Mouse (Mus musculus) liver, embryonic 11.5 days (tissue): ENCODE data around the gene Ckap5. TPM values are rescaled to one million over a fixed set of nuclear protein-coding genes. Genes with fewer than 3 reads are reported as not detected.
A peak's percentile ranks its signal among the peaks of the same experiment; 100 is the strongest.

ENCODE experiments used
- ATAC-seq: fragments of 200-750 bp; cut with Nextera tagmentation; replicated peaks from 2 replicates; pipeline ENCODE4 v1.8.0; 2017; ENCODE audit warnings: moderate number of reproducible peaks, mild to moderate bottlenecking, moderate TSS enrichment, moderate library complexity; ENCODE audit not compliant: low FRiP score
- DNase-seq: peaks from one replicate; pipeline ENCODE4 v3.0.0-alpha.2; 2017; ENCODE audit warnings: low spot score
- H3K27ac ChIP-seq: fragments of 300-500 bp; sonication (generic); 2 replicates; pipeline ENCODE4 v1.5.1; 2014; ENCODE audit warnings: mild to moderate bottlenecking, low read depth, low read length, control low read depth
- H3K27me3 ChIP-seq: fragments of 300-500 bp; sonication (generic); replicated peaks from 2 replicates; pipeline ENCODE4 v1.6.1; 2014; ENCODE audit warnings: low read length, mixed read lengths; ENCODE audit not compliant: control insufficient read depth, insufficient read depth
- H3K36me3 ChIP-seq: fragments of 300-500 bp; sonication (generic); 2 replicates; pipeline ENCODE4 v1.6.1; 2014; ENCODE audit warnings: mild to moderate bottlenecking, low read length, moderate library complexity, mixed read lengths; ENCODE audit not compliant: control insufficient read depth, insufficient read depth
- H3K4me1 ChIP-seq: fragments of 300-500 bp; sonication (generic); replicated peaks from 2 replicates; pipeline ENCODE4 v1.6.1; 2014; ENCODE audit warnings: low read length, mixed read lengths; ENCODE audit not compliant: control insufficient read depth, insufficient read depth
- H3K4me2 ChIP-seq: fragments of 300-500 bp; sonication (generic); 2 replicates; pipeline ENCODE4 v1.6.1; 2014; ENCODE audit warnings: mild to moderate bottlenecking, control low read depth, moderate library complexity
- H3K4me3 ChIP-seq: fragments of 300-500 bp; sonication (generic); 2 replicates; pipeline ENCODE4 v1.5.1; 2014; ENCODE audit warnings: low read depth, low read length, control low read depth
- H3K9ac ChIP-seq: fragments of 300-500 bp; sonication (generic); 2 replicates; pipeline ENCODE4 v1.6.1; 2014; ENCODE audit warnings: low read depth, low read length, control low read depth
- H3K9me3 ChIP-seq: fragments of 300-500 bp; sonication (generic); 2 replicates; pipeline ENCODE4 v1.6.1; 2016; ENCODE audit warnings: low read length, inconsistent platforms, mixed read lengths; ENCODE audit not compliant: control insufficient read depth
- WGBS: fragments of 180-500 bp; shearing (Covaris S2); extraction: QIAGEN DNeasy Blood & Tissue Kit; methylation state at CpG from one replicate; pipeline ENCODE4 v1.1.7; 2014; 5-methylcytosine and 5-hydroxymethylcytosine counted together
- polyA plus RNA-seq: library from polyadenylated mRNA; unstranded; fragments of >200 nt; fragmentation: Nextera tagmentation; extraction: Ambion mirVana; gene quantifications from 2 replicates; pipeline ENCODE4 v1.2.1, GENCODE M21; 2014

The Ckap5 gene
- polyA plus RNA-seq, 1 experiment from 2014 or later, result 49.4 TPM

DNA sequence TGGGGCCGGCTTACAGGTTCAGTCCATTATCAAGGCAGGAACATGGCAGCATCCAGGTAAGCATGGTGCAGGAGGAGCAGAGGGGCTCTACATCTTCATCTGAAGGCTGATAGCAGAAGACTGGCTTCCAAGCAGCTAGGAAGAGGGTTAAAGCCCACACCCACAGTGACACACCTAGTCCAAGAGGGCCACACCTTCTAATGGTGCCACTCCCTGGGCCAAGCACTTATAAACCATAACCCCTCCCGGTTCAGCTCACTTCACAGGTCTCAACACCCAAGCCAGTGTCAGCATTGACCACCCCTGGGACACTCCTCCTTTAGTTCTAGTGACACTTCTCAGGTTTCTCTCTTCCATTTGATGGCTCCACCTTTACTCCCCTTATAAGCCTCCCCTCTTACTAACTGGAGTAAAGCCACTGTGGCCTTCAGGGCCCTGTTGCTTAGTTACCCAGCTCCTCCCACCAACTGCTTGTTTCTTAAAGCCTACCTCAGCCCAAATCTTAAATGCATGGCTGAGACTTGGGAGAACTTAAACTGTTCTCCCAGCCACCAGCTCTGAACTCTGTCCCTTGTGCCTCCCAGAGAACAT, 116.4 kb downstream of the Ckap5 start:
- no peak overlapping the region for H3K4me3 ChIP-seq
- H3K4me1 ChIP-seq, result peaks cover 14% of the 10 kb centered on the region
- peaks cover 38% of the 10 kb centered on the region for H3K36me3 ChIP-seq
- WGBS, result 72% methylated on average over 2 of the region's 2 CpGs
- no peaks in the 10 kb centered on the region for H3K9me3 ChIP-seq
- H3K27ac ChIP-seq, result peak overlapping the region; percentile 63; the same call in 1 of the 2 replicates
- ATAC-seq (peak; percentile 68), DNase-seq (no peak)
- H3K27me3 ChIP-seq, result no peaks in the 10 kb centered on the region
- no peak overlapping the region for H3K9ac ChIP-seq
- H3K4me2 ChIP-seq, result no peak overlapping the region

DNA sequence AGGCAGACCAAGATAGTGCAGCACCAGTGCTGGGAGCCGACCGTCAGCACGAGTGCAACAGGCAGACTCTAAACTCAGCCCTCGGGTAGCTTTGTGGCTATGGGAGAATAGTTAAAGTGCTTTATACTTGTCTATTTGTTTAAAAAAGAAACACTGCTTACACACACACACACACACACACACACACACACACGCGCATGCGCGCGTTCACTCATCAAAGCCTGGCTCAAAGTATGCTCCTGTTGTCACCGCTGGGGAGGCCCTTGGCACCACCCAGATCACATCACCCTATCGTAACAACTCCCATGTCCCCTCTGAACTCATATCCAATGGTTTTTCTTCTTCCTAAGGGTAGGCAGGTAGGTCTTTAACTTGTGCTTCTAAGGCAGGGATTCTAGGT, 117.5 kb downstream of the Ckap5 start:
- H3K36me3 ChIP-seq, result peaks cover 38% of the 10 kb centered on the region
- H3K4me2 ChIP-seq, result no peak overlapping the region
- no peak overlapping the region for H3K9ac ChIP-seq
- no peak overlapping the region for H3K4me3 ChIP-seq
- DNase-seq (no peak), ATAC-seq (no peak)
- no peaks in the 10 kb centered on the region for H3K9me3 ChIP-seq
- H3K27me3 ChIP-seq, result no peaks in the 10 kb centered on the region
- peaks cover 18% of the 10 kb centered on the region for H3K4me1 ChIP-seq
- H3K27ac ChIP-seq, result no peak overlapping the region
- 93% methylated on average over 11 of the region's 11 CpGs for WGBS

DNA sequence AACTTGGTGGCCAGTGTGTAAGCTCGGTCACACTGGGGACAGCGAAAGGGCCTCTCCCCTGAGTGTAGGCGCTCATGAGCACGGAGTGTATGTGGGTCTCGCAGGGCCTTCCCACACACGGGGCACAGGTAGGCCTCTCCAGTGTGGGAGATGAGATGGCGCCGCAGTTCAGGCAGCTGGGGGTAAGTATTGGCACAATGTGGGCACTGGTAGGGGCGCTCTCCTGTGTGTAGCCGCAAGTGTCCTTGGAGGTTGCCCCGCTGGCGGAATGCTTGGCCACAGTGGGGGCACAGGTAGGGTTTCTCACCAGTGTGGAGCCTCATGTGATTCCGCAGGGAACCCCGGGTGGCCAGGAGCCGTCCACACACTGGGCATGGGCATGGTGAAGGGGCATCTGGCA, 118.8 kb downstream of the Ckap5 start:
- peaks cover 38% of the 10 kb centered on the region for H3K36me3 ChIP-seq
- no peaks in the 10 kb centered on the region for H3K9me3 ChIP-seq
- WGBS, result 95% methylated on average over 15 of the region's 15 CpGs
- no peaks in the 10 kb centered on the region for H3K27me3 ChIP-seq
- no peak overlapping the region for H3K27ac ChIP-seq
- no peak overlapping the region for H3K4me3 ChIP-seq
- no peak overlapping the region for H3K9ac ChIP-seq
- DNase-seq (no peak), ATAC-seq (no peak)
- H3K4me2 ChIP-seq, result no peak overlapping the region
- H3K4me1 ChIP-seq, result peaks cover 14% of the 10 kb centered on the region

DNA sequence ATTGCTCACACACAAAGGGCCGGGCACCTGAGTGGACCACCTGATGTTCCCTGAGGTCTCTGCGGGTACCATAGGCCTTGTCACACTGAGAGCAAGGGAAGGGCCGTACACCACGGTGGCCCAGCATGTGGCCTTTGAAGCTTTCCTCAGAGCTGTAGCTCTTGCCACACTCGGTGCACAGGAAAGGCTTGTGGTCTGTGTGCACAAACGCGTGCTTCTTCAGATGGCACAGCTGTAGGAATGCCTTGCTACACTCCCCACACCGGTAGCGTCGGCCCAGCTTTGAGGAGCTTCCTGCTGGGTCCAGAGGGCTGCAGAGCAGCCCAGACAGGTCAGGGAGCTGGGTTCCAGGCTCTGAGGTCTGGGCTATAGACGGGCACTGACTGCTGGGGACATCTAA, 119.2 kb downstream of the Ckap5 start:
- H3K27me3 ChIP-seq, result no peaks in the 10 kb centered on the region
- ATAC-seq, result no peak
- H3K36me3 ChIP-seq, result peaks cover 38% of the 10 kb centered on the region
- H3K9ac ChIP-seq, result no peak overlapping the region
- WGBS, result 91% methylated on average over 11 of the region's 11 CpGs
- H3K27ac ChIP-seq, result no peak overlapping the region
- H3K4me2 ChIP-seq, result no peak overlapping the region
- no peak for DNase-seq
- no peaks in the 10 kb centered on the region for H3K9me3 ChIP-seq
- peaks cover 14% of the 10 kb centered on the region for H3K4me1 ChIP-seq
- H3K4me3 ChIP-seq, result no peak overlapping the region

DNA sequence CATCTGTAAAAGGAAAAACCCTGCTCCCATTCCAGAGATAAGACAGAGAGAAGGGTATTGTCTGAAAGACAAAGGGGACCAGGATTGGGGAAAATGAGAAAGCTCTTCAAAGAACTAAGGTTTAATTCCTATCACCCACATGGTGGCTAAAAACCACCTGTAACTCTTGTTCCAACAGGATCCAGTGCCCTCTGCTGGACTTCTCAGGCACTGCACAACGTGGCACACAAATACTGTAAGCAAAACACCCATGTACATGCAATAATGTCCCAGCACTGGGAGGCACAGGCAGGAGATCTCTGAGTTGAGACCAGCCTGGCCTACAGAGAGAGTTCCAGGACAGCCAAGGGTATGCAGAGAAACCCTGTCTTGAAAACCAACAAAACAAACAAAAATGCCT, 120.2 kb downstream of the Ckap5 start:
- ATAC-seq, result no peak

DNA sequence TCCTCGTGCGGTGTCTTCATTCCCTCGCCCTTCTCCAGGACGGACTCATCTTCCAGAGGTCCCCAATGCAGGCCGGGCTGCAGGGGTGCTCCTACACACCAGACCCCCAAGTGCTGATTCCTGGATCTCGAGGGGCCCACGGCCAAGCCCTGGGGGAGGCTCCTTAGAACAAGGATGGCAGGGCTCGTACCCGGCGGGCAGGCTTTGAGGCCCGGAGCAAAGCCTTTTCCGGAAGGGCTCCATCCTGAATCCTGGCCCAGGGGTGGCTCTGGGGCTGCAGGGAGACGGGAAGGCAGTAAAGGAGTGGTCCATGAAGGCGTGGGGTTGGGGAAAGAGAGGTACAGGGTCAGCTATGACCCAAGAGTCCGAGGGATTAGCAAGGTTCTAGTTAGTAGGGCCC, 122.6 kb downstream of the Ckap5 start:
- peaks cover 14% of the 10 kb centered on the region for H3K4me1 ChIP-seq
- H3K27ac ChIP-seq, result peak overlapping the region; percentile 78
- ATAC-seq (0 out of 2 replicates have a peak, but pooled peaks have one; percentile 2), DNase-seq (peak; percentile 46)
- peak overlapping the region; percentile 97 for H3K4me2 ChIP-seq
- peak overlapping the region; percentile 88 for H3K9ac ChIP-seq
- H3K9me3 ChIP-seq, result no peaks in the 10 kb centered on the region
- peaks cover 40% of the 10 kb centered on the region for H3K36me3 ChIP-seq
- H3K4me3 ChIP-seq, result peak overlapping the region; percentile 86
- no peaks in the 10 kb centered on the region for H3K27me3 ChIP-seq
- WGBS, result 4% methylated on average over 15 of the region's 15 CpGs

More for the DNA sequence above, 120.2 kb downstream of the Ckap5 start:
- Histone ChIP-seq H3K27ac (no peak overlapping the region), H3K4me3 (no peak overlapping the region), H3K27me3 (no peaks in the 10 kb centered on the region), H3K9ac (no peak overlapping the region), H3K36me3 (peaks cover 38% of the 10 kb centered on the region), H3K4me2 (no peak overlapping the region), H3K9me3 (no peaks in the 10 kb centered on the region), H3K4me1 (peaks cover 19% of the 10 kb centered on the region)
- DNase-seq, result no peak
- WGBS, result 11% methylated on average over 1 of the region's 1 CpGs

DNA sequence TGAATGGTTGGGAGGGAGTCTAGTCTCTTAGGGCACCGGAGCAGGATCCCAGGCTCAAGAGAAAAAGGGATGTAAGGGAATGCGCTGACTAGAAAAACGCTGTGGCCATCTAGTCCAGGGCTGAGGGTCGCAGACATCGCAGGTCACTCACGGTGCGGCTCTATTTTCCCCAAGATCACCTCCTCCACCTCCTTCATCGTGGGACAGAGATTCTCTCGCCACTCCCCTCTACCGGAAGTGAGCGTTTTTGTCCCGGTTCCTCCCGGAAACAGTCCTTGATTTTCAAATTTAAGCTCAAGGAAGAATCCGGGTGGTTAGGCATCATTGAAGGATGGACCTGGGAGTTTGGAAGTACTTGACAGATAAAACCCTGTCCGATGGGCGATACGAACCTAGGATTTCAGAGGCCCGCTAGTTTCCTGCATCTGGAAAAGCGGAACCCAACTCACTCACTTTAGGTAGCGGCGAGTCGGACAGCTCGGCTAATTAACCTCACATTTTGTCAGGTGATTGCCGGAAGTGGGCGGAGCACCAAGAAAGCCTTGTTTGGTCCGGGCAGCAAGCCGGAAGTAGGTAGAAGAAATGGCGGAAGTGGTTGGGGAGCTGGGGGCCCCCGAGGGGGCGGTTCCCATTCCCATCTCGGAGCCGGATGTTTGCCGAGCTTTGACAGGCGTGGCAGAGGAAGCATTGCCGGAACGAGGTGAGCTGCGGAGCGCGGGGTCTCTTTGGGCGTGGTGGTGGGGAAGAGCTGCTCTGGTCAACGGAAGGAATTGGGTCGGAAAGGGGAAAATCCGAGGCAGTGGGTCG, 123.2 kb downstream of the Ckap5 start, which contains the start of the genes Zfp408 and Arhgap1:
Zfp408 (minus strand) TSS at position 239 of the 807 bp plus-strand sequence.
Arhgap1 (plus strand) TSS at position 308 of the 807 bp plus-strand sequence.
- peak within 1 kb of the TSS; percentile 88 for H3K9ac ChIP-seq
- peaks cover 14% of the 10 kb centered on the region for H3K4me1 ChIP-seq
- H3K27me3 ChIP-seq, result no peaks in the 10 kb centered on the region
- peak; percentile 98 for DNase-seq
- H3K4me3 ChIP-seq, result peak within 1 kb of the TSS; percentile 86
- no peaks in the 10 kb centered on the region for H3K9me3 ChIP-seq
- peaks cover 38% of the 10 kb centered on the region for H3K36me3 ChIP-seq
- WGBS, result under 1% methylated on average over 44 of the region's 44 CpGs
- ATAC-seq, result peak; percentile 91
- H3K4me2 ChIP-seq, result peak within 1 kb of the TSS; percentile 97
- H3K27ac ChIP-seq, result peak within 1 kb of the TSS; percentile 78

DNA sequence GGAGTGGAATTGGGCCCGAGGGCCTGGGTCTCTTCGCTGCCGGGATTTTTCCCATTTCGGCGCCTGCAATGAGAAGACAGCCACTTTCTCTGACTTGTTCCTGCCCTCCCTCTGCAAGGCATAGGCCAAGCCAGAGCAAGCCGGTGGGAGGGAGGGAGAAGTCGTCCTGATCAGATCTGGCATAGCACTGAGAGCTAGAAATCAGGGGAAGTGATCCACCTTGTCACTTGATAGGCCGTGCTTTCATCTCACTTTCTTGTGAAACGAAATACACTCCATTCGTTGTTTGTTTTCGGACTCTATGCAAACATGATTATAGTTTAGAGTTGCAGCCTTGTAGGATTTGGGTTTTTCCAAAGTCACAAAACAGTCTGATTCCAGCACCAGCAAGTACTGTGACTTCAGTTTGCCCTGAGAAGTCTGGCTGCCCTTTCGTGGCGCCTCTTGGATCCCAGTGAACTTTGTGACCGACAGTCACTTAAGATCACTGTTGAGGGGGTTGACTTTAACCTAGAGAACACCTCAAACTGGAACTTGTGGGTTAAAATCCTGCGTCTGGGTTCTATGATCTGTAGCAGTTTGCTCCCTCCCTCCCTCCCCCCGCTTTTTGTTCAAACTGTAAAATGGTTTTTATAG, 123.9 kb downstream of the Ckap5 start:
- Histone ChIP-seq H3K4me1 (peaks cover 14% of the 10 kb centered on the region), H3K4me3 (peak overlapping the region; percentile 86), H3K27me3 (no peaks in the 10 kb centered on the region), H3K36me3 (peaks cover 37% of the 10 kb centered on the region), H3K9ac (peak overlapping the region; percentile 74), H3K4me2 (peak overlapping the region; percentile 91), H3K9me3 (no peaks in the 10 kb centered on the region), H3K27ac (peak overlapping the region; percentile 70)
- DNase-seq (no peak), ATAC-seq (peak; percentile 61)
- 9% methylated on average over 16 of the region's 16 CpGs for WGBS
